Mouse (Mus musculus) left cerebral cortex, adult 2 months (tissue): Measurements from ENCODE around the gene 1700025G04Rik. TPM values are rescaled to one million over a fixed set of nuclear protein-coding genes. Genes with fewer than 3 reads are reported as not detected.

Source experiments
- DNase-seq, 2 experiments: peaks; one replicate each; pipeline ENCODE4 v3.0.0; 2021 to 2022; ENCODE audit warnings: low spot score in 2 of 2, mixed read lengths in 1 of 2; ENCODE audit errors: extremely low spot score in 1 of 2
- H3K27ac ChIP-seq: fragments of 200-600 bp; 2 replicates; pipeline ENCODE4 v1.8.1; 2022
- H3K4me3 ChIP-seq: fragments of 200-600 bp; 2 replicates; pipeline ENCODE4 v1.8.1; 2022
- CTCF ChIP-seq: fragments of 200-600 bp; IDR thresholded peaks from 2 replicates; pipeline ENCODE4 v1.8.1; 2022; ENCODE audit warnings: antibody characterized with exemption, mild to moderate bottlenecking, moderate library complexity
- intact Hi-C: fragments of 180-260 bp; cut with DNase I; formaldehyde crosslinking; loops from one replicate; pipeline ENCODE4 v1.15.1; 2025
- total RNA-seq, 2 experiments: library from RNA; stranded (reverse); gene quantifications; 2 replicates each; pipeline ENCODE4 v1.2.3; 2021

The 1700025G04Rik gene
- total RNA-seq, 2 experiments from 2014 or later: 68.1 to 75.8 TPM

DNA sequence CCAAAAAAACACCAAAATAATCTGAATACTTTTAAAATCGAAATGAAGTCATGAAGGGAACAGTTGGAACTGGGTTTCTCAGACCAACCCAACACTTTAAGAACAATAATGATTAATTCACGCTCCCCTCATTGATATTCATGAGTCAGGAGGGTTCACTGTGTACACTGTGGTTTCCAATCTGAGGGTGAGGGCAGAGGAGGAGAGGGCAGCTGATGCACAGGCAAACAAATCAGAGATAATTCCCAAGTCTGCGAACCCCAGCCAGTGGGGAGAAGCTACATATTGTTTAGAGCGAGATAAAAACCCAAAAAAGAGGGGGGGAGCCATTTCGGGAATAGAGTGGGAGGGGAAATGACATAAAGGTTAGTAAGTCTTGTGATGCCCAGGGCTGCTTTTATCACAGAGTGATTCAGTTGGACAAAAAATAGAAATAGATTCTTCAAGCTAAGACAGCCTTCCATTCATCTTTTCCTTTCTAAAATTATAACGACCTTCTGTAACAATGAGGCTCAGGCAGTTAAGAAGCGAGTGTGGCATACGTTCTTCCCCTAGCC, 146.2 kb downstream of the 1700025G04Rik start:
- Histone ChIP-seq H3K4me3 (no peak overlapping the region), H3K27ac (no peak overlapping the region; the same call in 1 of the 2 replicates)
- no peak for TF ChIP-seq CTCF
- intact Hi-C loops: loop anchor here (5.0 kb wide), 1 partner anchor 51 kb away; no protein-coding TSS in a partner anchor
- DNase-seq: no peak

DNA sequence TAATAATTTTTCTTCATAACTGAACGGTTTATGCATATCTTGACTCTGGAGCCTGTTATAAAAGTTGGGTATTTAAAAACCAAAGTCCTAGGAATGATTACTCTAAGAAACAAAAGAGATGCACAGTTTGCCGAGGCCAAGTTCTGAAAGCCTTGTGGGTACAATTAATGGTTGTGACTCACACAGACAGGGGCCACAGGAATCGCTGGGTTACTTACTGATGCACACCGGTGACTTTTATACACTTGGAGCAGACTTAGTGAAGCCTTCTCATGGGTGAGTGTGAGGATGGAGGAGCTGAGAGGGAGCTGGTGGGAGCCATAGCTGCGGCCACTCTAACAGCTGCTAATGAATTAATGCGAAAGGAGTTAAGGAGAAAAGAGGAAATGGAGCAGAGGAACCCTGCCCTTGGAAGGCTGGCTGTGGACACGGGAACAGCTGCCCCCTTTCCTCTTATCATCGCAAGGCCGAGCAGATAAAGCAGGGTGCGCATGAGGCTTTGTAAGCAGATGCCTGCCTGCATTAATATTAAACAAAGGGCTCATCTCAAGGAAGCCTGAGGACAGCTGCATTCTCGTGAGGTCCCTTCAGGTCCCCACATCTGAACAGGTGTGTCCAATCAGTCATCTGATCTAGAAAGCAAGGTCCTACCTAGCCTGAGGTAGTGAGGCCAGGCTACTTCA, 146.8 kb downstream of the 1700025G04Rik start:
- no peak overlapping the region for H3K4me3 ChIP-seq
- TF ChIP-seq CTCF: no peak
- H3K27ac ChIP-seq: no peak overlapping the region
- intact Hi-C loops: loop anchor here (5.0 kb wide), 1 partner anchor 51 kb away; no protein-coding TSS in a partner anchor
- DNase-seq: no peak

GRCm38 (mm10) chr1:151939987-151940386, 149.9 kb downstream of the 1700025G04Rik start:
- no peak for TF ChIP-seq CTCF
- no peak for DNase-seq
- intact Hi-C loops: loop anchor here (5.0 kb wide), 1 partner anchor 48 kb away; no protein-coding TSS in a partner anchor
- Histone ChIP-seq H3K27ac (no peak overlapping the region), H3K4me3 (no peak overlapping the region)

DNA sequence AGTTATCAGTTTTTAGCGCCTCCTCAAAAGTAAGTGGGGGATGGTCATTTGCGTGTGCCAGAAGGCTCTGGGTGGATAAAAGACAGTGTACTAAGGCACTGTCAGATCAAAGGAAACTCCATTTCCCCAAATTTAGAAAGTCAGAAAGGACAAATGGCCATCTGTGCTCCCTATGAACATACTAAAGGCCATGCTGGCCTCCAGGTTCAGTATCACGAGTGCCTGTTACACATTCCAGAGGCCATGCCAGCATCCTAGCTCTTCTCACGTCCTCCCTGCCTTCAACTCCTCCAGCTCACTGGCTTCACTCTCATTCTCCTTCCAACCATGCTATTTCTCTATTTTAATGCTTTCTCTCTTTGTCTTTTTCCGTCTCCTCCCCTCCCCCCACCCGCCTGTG, 150.4 kb downstream of the 1700025G04Rik start:
- no peak for DNase-seq
- TF ChIP-seq CTCF: no peak
- intact Hi-C loops: no loop called here

DNA sequence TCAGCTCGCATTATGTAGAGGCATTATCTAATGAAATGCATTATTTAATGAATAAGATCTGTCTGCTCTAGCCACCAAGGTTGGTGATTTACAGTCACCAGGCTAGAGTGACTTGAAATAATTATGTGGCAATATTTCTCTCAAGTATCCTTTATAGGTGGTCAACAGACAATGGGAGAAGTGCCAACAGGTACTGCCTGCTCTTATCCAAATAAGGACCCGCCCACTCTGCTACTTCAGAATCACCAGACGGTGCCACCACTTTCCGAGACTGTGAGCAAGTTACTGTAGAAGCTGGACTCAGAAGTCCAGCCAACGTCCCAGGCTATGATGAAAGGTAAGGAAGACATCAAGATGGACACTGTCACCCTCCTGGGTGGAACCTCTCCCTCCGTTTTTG, 156.3 kb downstream of the 1700025G04Rik start:
- no peak overlapping the region for H3K4me3 ChIP-seq
- intact Hi-C loops: no loop called here
- H3K27ac ChIP-seq: no peak overlapping the region
- no peak for DNase-seq
- no peak for TF ChIP-seq CTCF

More for the DNA sequence above, 150.4 kb downstream of the 1700025G04Rik start:
- H3K4me3 ChIP-seq: no peak overlapping the region
- H3K27ac ChIP-seq: no peak overlapping the region

DNA sequence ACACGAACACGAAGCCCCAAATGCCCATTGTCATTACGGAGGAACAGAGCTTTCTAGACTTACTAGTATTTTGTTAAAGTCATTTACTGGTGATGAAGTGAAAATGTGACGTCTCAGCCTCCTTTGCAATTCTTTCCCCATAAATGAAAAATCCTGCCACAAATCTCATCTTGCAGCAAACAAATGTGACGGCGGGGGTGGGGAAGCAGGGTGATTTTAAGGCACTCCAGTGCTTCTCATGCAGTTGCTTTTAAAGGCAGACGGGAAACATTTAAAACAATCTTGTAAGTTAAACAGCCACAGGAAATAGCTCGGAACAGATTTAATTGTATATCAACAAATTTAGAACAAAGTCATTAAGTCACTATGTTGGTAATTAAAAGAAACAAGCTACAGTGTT, 163.1 kb downstream of the 1700025G04Rik start:
- no peak for TF ChIP-seq CTCF
- DNase-seq: no peak
- intact Hi-C loops: loop anchor here (5.0 kb wide), 2 partner anchors 165 to 305 kb away; partner anchors contain the start of gene 1700025G04Rik
- H3K4me3 ChIP-seq: no peak overlapping the region
- H3K27ac ChIP-seq: no peak overlapping the region; the same call in 1 of the 2 replicates

DNA sequence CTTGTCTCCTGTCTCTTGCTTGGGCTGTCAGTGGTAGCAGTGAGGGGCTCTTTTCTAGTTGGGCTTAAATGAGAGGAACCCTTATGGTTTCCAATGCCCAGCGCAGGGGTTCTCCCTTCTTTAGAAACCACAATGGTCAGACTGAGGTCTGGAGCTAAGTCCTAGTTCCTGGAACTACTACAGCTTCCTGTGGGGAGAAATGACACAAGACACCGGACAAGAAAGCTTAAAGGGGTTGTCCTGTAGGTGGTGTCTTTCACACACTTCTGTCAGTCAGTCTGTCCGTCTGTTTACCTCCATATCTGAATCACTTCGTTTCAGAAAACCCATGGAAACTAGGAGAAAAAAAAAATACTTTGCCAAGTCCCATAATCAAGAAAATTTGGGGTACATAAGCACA, 163.8 kb downstream of the 1700025G04Rik start:
- Histone ChIP-seq H3K4me3 (no peak overlapping the region), H3K27ac (0 out of 2 replicates have a peak overlapping the region, but pooled peaks have one; percentile 8)
- intact Hi-C loops: loop anchor here (5.0 kb wide), 2 partner anchors 166 to 306 kb away; partner anchors contain the start of gene 1700025G04Rik
- DNase-seq: no peak
- no peak; the same call in 1 of the 2 replicates for TF ChIP-seq CTCF

- intact Hi-C loops: loop anchor here (5.0 kb wide), 2 partner anchors 167 to 307 kb away; partner anchors contain the start of gene 1700025G04Rik
These were observed 164.2 kb downstream of the 1700025G04Rik start for GRCm38 (mm10) chr1:151925738-151926137.

GRCm38 (mm10) chr1:151918806-151919357, 171.0 kb downstream of the 1700025G04Rik start:
- TF ChIP-seq CTCF: no peak
- H3K27ac ChIP-seq: no peak overlapping the region
- no peak overlapping the region for H3K4me3 ChIP-seq
- no peak for DNase-seq
- intact Hi-C loops: no loop called here

More at GRCm38 (mm10) chr1:151925738-151926137, 164.2 kb downstream of the 1700025G04Rik start:
- no peak for DNase-seq
- 0 out of 2 replicates have a peak overlapping the region, but pooled peaks have one; percentile 8 for H3K27ac ChIP-seq
- TF ChIP-seq CTCF: no peak
- H3K4me3 ChIP-seq: no peak overlapping the region

GRCm38 (mm10) chr1:151917736-151918135, 172.2 kb downstream of the 1700025G04Rik start:
- TF ChIP-seq CTCF: no peak
- Histone ChIP-seq H3K4me3 (no peak overlapping the region), H3K27ac (no peak overlapping the region)
- intact Hi-C loops: no loop called here
- DNase-seq: no peak

DNA sequence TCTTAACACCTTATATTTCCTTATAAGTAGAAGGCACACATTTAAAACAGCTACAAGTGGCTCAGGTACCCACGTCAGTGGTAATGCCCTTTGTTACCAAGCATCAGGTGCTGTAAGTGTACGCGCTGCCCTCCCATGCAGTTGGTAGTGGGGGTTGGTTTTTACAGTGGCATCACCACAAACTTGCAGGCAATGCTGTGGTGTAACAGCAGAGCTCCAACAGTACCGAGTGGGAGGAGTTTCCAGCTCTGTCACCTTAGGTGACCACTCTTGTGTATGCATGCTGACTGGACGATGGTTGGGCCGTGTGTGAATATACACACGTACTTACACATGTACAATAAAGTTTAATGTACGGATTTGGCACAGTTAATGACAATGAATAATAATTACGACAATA, 175.4 kb downstream of the 1700025G04Rik start:
- no peak for TF ChIP-seq CTCF
- DNase-seq: no peak
- no peak overlapping the region for H3K4me3 ChIP-seq
- intact Hi-C loops: no loop called here
- H3K27ac ChIP-seq: no peak overlapping the region

DNA sequence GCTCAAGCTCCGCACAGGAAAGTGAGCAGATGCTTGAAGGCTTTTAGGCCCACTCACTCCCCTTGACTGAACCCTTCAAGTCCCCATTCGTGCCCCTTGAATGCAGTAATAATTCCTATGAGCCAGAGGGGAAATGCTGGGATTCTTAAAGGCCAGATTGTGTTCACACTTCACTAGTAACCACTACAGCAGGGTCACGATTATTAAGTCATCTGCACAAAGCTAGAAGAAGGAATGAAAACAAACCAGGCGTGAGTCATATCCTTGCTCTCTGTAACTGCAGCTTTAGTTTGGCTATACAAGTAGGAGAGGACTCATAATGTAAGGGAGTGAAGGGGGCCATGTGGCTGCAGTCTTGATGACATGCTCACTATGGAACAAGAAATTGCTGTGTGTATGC, 182.9 kb downstream of the 1700025G04Rik start:
- Histone ChIP-seq H3K4me3 (no peak overlapping the region), H3K27ac (no peak overlapping the region)
- no peak for DNase-seq
- intact Hi-C loops: no loop called here
- TF ChIP-seq CTCF: no peak
